Mouse (Mus musculus): ENCODE results near the gene Fmnl1.

The Fmnl1 gene

DNA sequence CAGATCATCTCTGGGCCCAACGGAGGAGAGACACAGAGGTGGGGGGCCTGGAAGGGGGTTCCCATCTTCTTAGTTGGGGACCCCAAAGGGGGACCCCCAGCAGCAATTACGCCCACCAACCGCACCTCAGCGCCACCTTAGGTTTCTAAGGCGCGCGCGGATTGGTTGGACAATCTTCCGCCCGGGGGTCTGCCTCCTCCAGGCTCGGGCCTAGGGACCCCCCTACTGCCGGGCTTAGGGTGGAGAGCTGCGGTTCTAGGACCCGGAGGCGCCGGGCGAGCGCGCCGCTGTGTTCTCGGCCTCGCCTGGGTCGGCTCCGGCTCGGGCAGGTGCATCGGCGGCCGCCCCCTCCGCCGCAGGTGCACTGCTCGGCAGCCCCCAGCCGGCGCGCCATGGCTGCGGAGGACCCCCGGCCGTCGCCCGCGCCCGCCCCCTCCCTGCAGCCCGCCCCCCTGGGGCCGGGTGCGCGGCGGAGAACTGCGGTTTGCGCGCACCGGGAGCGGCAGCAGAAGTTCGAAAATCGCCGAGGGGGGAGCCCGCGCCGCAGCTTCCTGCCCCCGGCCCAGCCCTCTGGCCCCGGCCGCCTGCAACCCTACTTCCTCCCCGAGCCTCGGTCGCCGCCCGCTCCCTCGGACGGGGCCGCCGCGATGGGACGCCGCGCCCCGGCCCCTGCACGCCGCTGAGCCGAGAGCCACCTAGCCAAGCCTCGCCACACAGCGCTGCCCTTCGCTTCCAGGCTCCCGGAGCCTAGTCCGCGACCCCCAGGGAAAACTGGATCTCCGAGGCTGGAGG is at the start of gene Fmnl1:
Gene Fmnl1 (plus strand): TSS at position 614 of the 792 bp plus-strand sequence.
- DNase-seq (ENCODE audit: low spot score) = no peak

- peak; percentile 64 for DNase-seq (ENCODE audit: low spot score)
These were observed 39.0 kb upstream of the Fmnl1 start, which contains the start of gene Hexim2 for GRCm38 (mm10) chr11:103131701-103132575. TSS of gene Hexim2 (plus strand) at chr11:103132429.

GRCm38 (mm10) chr11:103132576-103133455 is 38.1 kb upstream of the Fmnl1 start:
- DNase-seq (ENCODE audit: low spot score) = peak; percentile 100

DNA sequence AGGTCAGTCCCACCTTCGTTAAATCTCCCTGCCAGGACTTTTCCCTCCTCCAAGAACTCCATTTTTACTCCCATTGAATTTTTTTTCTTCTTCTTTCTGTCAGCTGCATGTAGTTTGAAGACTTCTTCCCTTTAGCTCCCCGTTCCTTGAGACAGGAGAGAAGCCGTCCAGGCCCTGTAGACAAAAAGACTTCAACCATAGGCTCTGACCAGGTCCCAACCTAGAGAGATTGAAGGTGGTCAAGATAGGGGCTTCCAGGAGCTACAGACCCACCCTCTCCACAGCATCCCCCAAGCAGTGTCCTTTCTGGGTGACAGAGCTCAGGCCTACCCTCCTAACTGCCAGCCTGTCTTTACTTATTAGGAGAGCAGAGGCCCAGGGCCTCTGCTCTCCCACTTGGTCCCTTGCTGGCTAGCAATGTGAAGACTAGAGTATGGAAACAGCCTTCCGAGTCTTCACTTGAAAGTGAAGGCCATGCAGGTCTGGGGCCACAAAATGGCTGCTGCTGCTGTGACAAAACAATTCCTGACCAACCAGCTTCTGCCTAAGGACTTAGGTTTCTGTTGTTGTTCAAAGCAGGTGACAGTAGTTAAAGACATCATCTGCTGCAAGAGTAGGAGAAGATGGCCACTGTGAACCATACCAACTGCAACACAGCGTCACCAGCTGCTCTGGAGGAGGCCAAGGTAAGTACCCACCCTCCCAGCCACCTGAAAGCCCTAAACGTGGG is 37.3 kb upstream of the Fmnl1 start:
- no peak for DNase-seq (ENCODE audit: low spot score)

DNA sequence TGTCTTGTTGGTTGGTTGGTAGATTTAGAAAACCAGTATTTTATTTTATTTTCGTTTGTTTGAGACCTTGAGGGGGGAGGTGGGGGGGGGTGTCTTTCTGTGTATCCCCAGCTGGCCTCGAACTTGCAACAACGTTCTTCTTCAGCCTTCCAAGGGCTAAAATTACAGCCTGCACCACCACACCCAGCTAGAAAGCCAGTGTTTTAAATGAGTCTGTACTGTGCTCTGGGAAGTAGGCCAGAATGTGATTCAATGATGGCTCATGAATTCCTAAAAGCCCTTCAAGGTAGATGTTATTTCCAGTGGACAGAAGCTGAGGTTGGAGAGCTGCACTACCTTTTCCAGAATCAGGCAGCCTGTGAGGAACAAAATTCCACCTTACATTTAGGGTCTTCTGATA is 36.7 kb upstream of the Fmnl1 start:
- DNase-seq (ENCODE audit: low spot score) = peak; percentile 34

DNA sequence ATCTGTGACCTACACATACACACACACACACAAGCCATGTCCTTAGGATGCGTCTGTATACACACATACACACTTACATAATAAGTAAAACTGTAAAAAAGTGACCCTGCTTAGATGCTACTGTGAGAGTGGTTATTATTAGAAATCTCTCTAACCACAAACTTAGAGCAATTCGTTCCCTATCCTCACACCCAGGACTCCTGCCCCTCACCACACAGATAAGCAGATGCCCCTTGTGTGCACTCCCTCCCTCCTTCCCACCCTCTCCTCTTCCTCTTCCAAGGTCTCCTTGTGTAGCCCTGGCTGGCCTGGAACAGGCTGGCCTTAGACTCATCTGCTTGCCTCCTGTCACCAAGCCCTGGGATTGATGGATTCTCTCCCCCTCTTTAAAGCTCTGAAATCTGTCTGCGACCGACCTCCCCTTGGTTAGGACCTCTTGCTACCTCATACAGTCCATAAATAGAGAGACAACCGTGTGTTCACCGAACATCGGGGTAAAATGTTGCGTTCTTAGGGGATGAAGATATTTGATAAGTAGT is 34.8 kb upstream of the Fmnl1 start:
- no peak for DNase-seq (ENCODE audit: low spot score)

GRCm38 (mm10) chr11:103139951-103140762 is 30.8 kb upstream of the Fmnl1 start:
- no peak for DNase-seq (ENCODE audit: low spot score)

DNA sequence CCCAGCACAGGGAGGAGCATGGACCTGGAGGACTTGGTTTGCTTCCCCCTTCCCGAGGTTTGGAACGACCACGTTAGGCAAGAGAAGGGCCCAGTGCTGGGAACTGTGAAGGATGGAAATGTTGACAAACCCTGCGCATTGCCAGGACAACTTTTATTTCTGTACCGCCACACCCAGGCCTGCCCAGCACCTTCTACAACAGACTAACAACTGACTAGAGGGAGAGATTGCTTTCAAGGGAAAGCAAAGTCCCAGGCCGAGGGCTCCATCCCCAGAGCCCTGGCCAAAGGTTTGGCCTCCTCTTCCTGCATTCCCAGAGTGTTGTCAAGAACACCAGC is 30.2 kb upstream of the Fmnl1 start:
- no peak for DNase-seq (ENCODE audit: low spot score)

DNA sequence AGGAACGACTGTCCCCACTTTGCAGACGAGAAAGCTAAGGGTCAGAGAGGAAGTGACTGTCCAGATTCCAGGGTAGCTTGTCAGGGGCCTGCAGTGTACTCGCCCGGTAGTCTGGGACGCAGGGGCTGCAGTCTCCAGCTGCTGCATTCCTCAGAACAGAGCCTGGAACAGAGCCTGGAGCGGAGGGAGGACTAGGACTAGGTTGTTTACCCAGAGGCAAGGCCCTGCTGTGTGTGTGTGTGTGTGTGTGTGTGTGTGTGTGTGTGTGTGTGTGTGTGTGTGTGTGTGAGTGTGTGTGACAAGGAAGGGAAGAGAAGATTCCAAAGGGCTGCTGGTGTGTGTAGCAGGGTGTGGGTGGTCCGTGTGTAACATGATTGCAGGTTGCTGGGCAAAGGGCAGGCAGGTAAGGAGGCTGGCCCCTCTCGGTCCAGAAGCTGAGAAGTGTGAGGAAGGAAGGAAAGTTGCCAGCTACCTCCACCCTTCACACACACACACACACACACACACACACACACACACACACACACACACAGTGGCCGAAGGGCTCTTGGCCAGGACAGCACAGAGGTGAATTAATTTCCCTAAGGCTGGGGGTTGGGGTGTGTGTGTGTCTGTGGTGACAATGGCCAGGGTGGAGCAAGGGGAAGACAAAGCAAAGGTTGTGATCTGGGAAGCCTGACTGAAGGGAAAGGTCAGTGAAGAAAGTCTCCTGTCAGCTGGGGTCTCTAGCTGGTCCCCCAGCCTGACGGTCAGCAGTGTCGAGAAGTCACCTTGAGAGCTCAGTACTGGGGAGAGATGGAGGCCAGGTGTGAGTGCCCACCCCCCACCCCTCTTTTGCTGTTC is 29.6 kb upstream of the Fmnl1 start:
- DNase-seq (ENCODE audit: low spot score) = no peak

- DNase-seq (ENCODE audit: low spot score) = no peak
These were observed 29.0 kb upstream of the Fmnl1 start for GRCm38 (mm10) chr11:103141944-103142255.

GRCm38 (mm10) chr11:103142441-103143182 is 28.3 kb upstream of the Fmnl1 start:
- DNase-seq (ENCODE audit: low spot score) = peak; percentile 91

DNA sequence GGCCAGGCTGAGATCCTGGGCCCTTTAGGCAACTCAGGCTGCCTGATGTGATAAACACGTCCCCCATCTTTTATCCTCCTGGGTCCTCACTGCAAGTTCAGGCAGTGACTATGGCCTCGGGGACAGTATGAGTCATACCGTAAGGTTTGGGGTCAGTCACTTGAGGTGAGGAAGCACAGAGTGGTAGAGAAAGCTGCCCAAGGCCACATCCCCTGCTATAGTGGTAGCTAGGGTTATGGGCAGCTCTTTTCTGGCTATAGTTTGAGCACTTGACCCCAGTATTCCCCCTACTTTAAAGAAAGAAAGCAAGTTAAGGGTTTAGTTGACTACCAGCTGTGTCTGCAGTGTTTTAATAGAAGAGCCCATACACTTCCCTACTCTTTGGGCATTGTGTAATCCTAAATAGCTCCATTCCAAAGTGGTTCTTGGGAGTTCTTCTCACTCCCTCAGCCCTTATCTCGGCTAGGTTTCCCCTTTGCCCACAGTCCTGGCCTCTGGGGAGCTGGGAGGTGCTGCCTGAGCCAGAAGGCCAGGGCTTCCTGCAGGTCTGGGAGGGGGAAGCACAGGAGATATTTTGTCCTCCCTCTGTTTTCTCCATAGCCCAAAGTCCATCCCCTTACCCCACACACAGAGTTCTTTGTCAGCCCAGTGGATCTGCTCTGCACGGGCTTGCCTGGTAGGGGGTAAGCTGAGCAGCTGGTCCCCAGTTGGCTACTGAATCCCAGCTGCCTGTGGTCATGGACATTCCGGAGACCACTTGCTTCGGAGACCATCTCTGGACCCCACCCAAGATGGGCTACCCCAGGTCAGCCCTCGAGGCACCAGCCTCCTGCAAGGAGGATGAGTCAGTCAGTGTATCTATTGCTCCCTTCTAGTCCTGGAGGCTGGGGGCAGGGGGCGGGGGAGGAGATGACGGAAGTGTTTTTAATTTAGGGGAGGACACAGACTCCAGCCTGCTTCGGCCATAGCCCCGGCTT is 26.3 kb upstream of the Fmnl1 start:
- DNase-seq (ENCODE audit: low spot score) = no peak

GRCm38 (mm10) chr11:103146386-103146785 is 24.5 kb upstream of the Fmnl1 start:
- no peak for DNase-seq (ENCODE audit: low spot score)

DNA sequence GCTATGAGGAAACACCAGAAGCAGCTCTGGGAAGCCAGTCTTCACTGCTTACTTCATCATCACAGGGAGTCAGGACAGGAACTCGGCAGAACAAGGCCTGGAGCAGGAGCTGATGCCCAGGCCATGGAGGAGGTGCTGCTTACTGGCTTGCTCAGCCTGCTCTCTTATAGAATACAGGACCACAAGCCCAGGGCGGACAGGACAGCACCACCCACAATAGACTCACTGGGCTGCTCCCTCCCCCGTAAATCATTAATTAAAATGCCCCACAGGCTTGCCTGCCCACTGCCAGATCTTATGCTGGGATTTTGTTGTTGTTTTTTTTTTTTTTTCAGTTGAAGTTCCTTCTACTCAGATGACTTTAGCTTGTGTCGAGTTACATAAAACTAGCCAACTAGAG is 23.1 kb upstream of the Fmnl1 start:
- DNase-seq (ENCODE audit: low spot score) = no peak

DNA sequence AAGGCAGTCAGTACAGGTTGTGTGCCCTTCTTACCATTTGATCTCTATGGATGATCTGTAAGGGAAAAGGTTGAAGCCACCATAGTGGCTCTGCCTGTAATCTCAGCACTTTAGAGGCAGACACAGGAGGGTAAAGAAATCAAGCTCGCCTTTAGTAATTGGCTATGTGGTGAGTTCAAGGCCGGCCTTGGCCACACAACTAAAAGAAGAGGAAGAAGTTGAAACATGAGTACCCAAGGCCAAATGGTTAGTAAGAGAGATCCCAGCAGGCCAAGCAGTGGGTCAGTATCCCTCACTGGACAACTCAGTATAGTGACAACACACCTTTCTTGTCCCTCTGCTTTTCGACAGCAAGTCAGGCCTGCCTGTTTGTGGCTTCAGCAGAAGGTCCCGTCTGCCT is 21.1 kb upstream of the Fmnl1 start:
- no peak for DNase-seq (ENCODE audit: low spot score)

- DNase-seq (ENCODE audit: low spot score) = peak; percentile 96
These were observed 12.1 kb upstream of the Fmnl1 start for GRCm38 (mm10) chr11:103158621-103159478.

- no peak for DNase-seq (ENCODE audit: low spot score)
These were observed 10.2 kb upstream of the Fmnl1 start for GRCm38 (mm10) chr11:103160738-103161137.
